Mouse (Mus musculus) heart, postnatal 0 days (tissue): Measurements from ENCODE around the gene Reln.

Experiments
- CTCF ChIP-seq: IDR thresholded peaks from 2 replicates; pipeline ENCODE4 v1.5.1; 2016; ENCODE audit warnings: antibody characterized with exemption, control low read depth, low read depth
- EP300 ChIP-seq: IDR thresholded peaks from 2 replicates; pipeline ENCODE4 v1.6.1; 2016; ENCODE audit warnings: antibody characterized with exemption, low read depth

DNA sequence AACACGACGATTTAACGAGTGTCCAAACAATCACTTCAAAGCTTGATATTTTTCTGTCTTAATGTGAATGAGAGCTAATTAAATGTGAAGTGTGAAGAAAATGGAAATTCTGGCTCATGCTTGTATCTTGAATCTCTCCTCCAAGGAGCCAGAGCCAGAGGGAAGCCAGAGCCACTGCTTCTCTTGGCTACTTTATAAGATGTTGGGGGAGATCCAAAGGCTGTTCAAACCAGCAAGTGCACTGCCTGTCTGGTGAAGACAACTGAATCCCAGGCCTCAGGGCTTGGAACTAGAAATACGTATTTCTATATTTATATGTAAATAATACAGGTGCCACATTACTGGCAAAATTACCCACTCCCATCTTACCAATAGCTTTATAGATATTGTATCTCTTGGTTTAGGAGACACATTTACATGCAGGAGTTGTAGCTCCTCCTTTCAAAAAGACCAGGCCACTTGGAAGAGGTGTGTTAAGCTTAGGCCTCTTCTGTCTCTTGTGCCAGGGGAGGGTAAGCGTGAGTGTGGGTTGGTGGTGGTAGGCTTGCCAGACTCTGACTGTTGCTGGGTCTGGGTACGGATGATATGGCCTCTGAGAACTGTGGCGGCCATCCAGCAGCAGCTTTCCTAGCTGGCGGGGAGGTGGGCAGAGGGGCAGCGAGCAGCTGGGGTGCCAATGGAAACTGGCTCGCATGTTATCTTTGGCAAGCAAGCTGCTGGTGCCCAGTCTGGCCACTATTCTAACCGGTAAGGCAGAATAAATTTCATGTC lies 395.6 kb downstream of the Reln start:
- TF ChIP-seq CTCF: no peak
- TF ChIP-seq EP300: no peak
